Mouse (Mus musculus) MN1 (cell line): ENCODE measurements at regions not wholly inside any gene's neighbourhood (a gene's known extent, or its start where the extent isn't known, plus 50 kb on each side); places are given as distances from the start of the nearest gene placed in this dataset.

Experiments used
- DNase-seq: peaks from one replicate; pipeline ENCODE4 v3.0.0-alpha.2; 2016; ENCODE audit warnings: low spot score

DNA sequence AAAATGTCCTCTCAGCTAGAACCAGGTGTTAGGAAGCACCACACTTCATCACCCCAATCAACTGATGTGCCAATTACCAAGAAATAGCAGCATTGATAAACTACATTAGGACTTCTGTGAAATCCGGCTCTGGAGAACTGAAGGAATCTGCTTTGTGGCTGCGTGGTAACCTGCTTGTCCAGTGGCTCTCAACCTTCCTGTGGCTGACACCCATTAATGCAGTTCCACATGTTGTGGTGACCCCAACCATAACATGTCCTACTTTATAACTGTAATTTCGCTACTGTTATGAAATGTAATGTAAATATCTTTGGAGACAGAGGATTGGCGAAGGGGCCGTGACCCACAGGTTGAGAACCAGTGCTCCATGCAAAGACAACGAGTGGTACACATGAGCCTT is 136.7 kb downstream of the Gm11011 start:
- DNase-seq: no peak

DNA sequence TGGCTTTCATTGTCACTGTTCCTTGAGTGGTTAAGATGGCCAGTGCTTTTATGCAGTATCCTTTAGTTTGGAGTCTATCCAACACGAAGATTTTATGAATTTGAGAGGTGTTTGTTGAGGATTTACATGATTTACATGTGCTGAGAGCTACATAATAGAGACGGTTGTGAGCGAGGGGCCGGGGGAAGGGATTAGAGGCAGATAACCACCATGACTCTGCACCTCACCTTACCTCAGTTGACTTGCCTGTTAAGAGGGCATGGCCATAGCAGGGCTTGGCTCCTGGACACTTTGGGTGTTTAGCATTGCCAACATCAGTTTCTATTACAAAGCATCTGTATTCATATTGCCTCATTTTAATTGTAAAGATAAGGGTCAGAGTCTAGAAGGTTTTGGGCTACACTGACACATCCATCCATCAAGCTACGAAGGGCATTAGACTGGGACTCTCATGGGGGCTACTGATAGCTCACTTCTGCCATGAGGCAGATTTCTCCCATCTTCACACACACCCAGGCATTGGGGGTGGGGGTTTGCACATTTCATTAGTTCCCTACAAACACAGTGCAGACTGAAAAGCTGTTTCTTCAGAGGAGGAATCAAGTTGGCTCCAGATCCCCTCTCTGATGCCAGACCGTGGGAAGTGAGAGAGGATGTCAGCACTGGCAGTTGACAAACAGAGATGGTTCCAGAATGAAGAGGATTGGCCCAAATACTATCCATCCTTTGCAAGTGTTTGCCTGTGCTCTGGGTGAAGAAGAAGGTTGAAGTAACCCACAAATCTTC is 139.9 kb downstream of the Gm11011 start:
- no peak for DNase-seq

GRCm38 (mm10) chr2:169445877-169446276 is 141.7 kb downstream of the Gm11011 start:
- no peak for DNase-seq

DNA sequence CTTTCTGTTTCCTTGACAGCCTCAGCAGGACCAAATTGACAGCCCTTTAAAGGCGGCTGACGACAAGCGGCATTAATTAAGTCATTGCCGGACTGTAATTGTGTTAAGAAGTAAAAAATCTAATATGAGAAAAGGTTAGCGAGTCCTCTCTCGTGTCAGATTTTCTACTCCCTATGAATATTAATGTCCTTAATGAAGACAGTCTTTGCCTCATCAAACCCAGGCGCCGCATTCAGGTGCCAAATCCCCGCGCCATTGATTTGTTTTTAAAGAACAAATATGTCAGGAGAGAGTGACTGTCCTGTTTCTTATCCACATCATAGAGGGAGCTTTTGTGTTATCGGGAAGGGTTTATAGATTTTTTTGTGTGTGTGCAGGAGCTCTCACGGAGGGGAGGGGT is 142.2 kb downstream of the Gm11011 start:
- peak; percentile 11 for DNase-seq

DNA sequence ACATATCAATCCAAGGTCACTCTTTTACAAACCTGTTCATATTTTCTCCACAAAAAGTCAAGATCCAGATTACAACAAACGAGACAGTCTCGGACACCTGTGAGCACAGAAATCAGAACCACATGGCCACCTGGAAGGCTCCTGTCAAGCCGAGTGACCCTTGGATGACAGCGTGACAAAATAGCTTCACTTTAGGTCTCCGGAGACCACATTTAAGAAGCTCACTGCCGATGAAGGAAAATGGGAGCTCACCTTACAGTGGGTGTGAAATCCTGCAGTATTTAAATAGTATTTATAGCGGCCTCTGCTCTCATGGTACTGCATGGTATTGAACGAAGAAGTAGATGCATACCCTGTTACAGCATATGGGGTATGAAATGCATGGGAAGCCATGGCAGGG is 144.3 kb downstream of the Gm11011 start:
- no peak for DNase-seq

GRCm38 (mm10) chr2:169431516-169431915 is 156.0 kb downstream of the Gm11011 start:
- DNase-seq: no peak

- no peak for DNase-seq
Observed at GRCm38 (mm10) chr2:169429411-169429810, 158.1 kb downstream of the Gm11011 start.

GRCm38 (mm10) chr2:169424166-169424920 is 163.2 kb downstream of the Gm11011 start:
- DNase-seq: no peak

DNA sequence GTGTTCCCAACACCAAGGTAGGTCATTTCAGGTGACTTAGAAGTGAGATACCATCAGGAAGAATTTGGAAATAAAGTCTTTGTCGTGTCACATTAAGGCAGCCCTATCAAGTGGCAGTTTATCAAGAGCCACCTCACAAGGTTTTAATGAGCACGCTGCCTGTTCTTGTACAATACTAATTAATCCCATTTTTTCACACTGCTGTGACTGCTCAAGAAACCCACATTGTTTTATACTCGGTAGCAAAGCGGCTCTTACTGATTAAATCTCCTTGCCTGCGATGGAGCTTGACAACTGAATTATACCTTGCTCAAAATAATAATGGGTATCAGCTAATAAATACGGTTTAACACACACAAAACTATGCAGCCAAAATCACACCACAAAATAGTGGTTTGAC is 175.2 kb downstream of the Gm11011 start:
- DNase-seq: no peak

DNA sequence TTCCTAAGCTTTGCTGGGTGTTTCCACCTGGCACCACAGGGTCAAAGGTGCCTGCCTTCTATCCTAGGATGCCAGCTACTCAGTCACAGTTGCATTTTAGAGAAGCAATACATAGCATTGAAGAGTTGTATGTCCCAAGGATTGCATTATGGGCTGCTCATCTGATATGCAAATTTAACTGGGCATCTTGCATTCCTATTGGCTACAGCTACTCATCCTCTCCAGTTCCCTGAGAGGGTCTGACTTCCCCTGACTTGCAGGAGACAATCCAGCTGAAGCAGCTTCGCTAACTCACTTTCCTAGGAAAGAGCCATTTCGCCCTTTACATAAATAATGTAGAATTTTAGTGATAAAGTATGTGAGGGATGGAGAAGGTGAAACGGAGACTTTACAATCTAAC is 177.5 kb downstream of the Gm11011 start:
- DNase-seq: no peak

- peak; percentile 44 for DNase-seq
Observed at GRCm38 (mm10) chr2:169404908-169405690, 182.4 kb downstream of the Gm11011 start.

DNA sequence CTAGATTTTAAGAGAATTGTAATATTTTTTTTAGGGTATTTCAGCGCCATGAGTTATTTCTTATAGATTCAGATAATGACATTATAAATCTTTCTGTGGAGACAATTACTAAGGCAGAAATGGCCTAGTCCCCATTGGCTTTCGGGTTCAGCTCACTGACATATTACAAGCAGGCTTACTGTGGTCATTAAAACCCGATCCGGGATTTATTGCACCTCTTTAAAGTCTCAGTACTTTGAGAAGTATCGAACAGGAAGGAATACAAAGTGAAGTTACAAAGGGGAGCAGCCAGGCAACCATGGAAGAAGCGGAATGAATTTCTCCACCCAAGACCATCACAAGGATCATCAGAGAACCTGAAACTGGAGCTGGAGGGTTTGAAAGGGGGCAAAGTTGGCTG is 189.8 kb downstream of the Gm11011 start:
- no peak for DNase-seq

DNA sequence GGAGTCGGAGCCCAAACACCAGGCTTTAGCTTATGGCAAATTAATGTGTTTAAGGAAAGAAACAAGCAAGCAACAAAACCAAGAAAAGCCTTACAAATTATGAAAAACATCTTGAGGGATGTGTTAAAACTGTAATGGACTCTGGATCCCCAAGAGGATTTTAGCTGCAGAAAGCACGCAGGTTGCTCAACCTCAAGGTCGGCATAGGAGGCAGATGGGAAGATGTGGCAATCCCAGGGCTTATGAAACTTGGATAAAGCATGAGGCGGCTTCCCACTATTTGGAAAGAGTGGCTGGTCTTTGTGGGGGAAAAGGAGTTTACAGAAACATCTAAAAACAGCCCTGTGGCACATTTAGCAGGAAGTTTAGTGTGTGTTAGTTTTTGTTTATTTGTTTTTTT is 190.5 kb downstream of the Gm11011 start:
- DNase-seq: no peak

- no peak for DNase-seq
Observed at GRCm38 (mm10) chr2:169396294-169396693, 191.3 kb downstream of the Gm11011 start.

DNA sequence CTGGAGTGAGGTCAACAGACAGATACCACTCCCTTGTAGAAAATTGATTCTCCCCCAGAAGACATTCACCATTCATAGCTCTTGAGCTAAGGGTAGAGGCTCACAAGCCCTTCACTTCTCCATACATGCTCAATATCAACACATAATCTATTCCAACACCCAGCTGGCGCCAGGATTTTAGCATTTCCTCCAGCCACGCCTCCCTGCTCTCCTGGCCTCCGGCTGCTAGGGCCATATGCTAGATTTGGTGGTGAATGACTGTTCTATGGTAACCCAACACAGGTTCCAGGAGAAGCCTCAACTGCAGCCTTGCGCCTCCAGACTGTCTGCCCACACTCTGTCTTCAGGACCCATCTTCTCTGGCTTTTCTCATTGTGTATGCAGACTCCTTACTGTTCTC is 197.9 kb downstream of the Gm11011 start:
- DNase-seq: no peak

DNA sequence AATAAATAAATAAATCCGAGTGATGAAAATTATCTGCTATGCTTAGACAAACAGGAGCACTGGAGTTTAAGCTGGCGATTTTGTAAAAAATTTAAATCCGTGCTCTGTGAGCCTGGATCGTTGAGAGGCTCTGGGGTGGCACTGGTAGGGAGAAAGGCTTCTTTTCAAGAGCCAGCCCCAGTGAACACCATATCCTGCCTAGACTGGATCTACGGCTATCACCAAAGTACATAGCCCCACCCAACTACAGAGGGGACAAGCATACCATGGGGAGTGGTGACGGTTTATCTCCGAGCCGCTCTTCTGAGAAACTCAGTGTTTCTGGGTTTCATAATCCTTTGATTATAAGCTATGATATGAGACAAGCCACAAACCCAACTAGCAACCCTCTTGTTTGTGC is 199.0 kb downstream of the Gm11011 start:
- no peak for DNase-seq

- no peak for DNase-seq
Observed at GRCm38 (mm10) chr2:169387765-169388518, 199.6 kb downstream of the Gm11011 start.

DNA sequence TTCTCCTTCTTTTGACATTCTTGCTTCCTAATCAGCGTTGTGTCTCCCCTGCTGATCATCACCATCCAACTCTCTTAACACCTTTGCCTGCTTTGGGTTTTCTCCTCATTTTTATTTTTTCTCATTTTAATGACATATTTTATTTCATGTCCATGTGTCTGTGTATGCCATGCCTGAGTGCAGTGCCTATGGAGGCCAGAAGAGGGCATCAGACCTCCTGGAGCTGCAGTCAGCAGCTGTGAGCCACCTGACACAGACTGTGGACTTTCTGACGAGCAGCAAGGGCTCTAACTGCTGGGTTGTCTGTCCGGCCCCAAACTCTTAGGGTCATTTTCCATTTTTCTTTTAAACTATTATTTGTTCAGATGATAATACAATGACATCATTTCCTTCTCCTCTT is 203.8 kb downstream of the Gm11011 start:
- no peak for DNase-seq

- DNase-seq: no peak
Observed at GRCm38 (mm10) chr2:169373069-169373468, 214.5 kb downstream of the Gm11011 start.

DNA sequence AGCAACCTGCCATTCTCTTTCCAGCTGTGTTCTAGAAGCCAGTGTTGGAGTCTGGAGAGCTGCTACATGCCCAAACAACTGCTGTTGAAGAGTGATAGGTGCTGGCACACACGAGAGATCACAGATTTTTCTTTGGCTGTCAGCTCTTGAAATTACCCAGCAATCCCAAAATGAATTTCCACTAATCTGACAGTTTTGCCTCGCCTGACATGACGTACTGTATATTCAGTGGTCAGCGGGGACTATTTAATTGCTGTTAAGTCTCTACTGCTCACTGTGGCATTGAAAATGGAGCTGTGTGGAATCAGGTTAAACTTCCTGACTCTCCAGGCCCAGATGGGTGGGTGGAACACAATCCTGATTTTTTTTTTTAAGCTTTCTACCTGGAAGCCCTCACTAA is 222.5 kb downstream of the Gm11011 start:
- DNase-seq: peak; percentile 52

DNA sequence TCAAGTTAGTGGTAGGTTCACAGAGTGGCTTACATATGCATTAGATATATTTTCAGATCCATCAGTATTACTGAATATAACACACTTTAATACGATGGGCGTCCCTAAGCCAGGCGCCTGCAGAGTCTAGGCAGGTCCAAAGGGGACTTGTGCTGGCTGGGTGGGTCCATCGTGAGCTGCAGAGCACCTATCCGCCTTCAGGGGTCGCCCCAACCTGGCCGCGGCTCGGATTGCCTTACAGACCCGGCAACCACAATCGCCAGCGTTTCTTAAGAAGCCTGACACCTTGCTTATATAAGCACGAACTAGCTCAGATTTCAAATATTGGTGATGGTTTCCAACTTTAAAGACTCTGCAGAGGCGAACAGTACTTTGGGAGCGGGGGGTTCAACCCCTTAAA is 227.3 kb downstream of the Gm11011 start:
- DNase-seq: no peak

DNA sequence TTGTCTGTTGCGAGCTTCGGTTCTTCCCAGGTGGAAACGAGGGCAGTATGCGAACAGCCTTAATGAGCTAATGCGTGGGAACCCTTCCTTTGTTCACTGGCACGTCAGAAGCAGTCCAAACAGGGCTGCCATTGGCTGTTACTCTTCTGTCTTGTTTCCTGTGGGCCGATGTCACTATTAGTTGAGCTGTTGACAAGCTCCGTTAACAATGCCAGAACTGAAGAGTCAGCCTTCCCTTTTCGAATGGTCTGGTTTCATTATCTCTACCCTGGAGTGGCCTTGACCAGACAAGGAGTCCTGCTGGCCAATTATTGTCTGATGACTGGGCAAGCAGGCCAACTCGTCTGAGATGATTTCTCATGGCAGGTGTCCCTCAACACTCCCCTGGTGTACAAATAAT is 230.1 kb downstream of the Gm11011 start:
- DNase-seq: no peak
